22 mouse cellular contexts compared by ENCODE assay signal in genomic region chr2:76267335-76267734, GRCm38 (mm10).
"Had no signal": no experiment of that assay in that cellular context is flagged by ENCODE, and none has a peak within 500 bp of the region (broad histone marks: within the 10 kb centered on the region; RNA-seq: fewer than 3 reads in every experiment).

No protein-coding gene starts in this region.

- H3K4me2 ChIP-seq: kidney, embryonic 15.5 days; limb, embryonic 13.5 days; liver, embryonic 13.5 days; midbrain, embryonic 12.5 days; midbrain, embryonic 15.5 days; neural tube, embryonic 13.5 days had no signal

- H3K9me3 ChIP-seq: kidney, embryonic 15.5 days; limb, embryonic 13.5 days; liver, embryonic 13.5 days; midbrain, embryonic 12.5 days; midbrain, embryonic 15.5 days; neural tube, embryonic 13.5 days had no signal

- ATAC-seq: midbrain, embryonic 15.5 days had no signal

- H3K4me3 ChIP-seq: kidney, embryonic 15.5 days; limb, embryonic 13.5 days; liver, embryonic 13.5 days; midbrain, embryonic 12.5 days; midbrain, embryonic 15.5 days; myocyte; neural tube, embryonic 13.5 days had no signal

- H3K36me3 ChIP-seq: kidney, embryonic 15.5 days; limb, embryonic 13.5 days; liver, embryonic 13.5 days; midbrain, embryonic 12.5 days; midbrain, embryonic 15.5 days; neural tube, embryonic 13.5 days had no signal

- H3K9ac ChIP-seq: kidney, embryonic 15.5 days; limb, embryonic 13.5 days; liver, embryonic 13.5 days; midbrain, embryonic 12.5 days; midbrain, embryonic 15.5 days; neural tube, embryonic 13.5 days had no signal

- DNase-seq: kidney, adult 11 months; kidney, adult 8-10 months; kidney, postnatal 10 days; kidney, postnatal 36 days; left cerebral cortex, postnatal 4 days; liver, embryonic 13.5 days; lung, adult 2 months; lung, postnatal 14 days; lung, postnatal 4 days; retina, postnatal 1 day; right cerebral cortex, postnatal 14 days; right cerebral cortex, postnatal 4 days; thymus, adult 2 months; thymus, postnatal 14 days; thymus, postnatal 4 days had no signal

- H3K4me1 ChIP-seq: kidney, embryonic 15.5 days; midbrain, embryonic 12.5 days; midbrain, embryonic 15.5 days; neural tube, embryonic 13.5 days had no signal

- H3K27me3 ChIP-seq: kidney, embryonic 15.5 days; limb, embryonic 13.5 days; liver, embryonic 13.5 days; midbrain, embryonic 12.5 days; midbrain, embryonic 15.5 days; neural tube, embryonic 13.5 days had no signal

- H3K27ac ChIP-seq: kidney, embryonic 15.5 days; limb, embryonic 13.5 days; liver, embryonic 13.5 days; midbrain, embryonic 12.5 days; midbrain, embryonic 15.5 days; neural tube, embryonic 13.5 days; stomach, postnatal 0 days had no signal
